14 mouse cellular contexts compared by ENCODE assay signal in the genomic region with DNA sequence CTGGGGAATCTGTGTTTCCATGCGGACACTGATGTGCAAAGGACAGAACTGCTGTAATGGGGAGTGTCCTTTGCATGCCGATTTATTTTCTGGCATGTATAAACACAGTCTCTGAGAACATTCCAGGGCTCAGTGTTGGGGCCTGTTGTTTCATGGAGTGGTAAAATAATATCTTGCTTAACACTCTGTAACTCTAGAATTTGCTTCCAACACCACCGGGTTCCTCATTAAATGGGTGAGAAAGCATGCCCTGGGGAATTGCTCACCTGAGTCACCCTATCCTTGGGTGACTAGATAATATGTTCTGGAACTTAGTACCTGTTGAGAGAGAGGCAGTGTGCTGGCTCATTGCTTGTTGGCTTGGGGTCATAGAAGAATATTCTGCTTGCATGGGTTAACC.
"Had no signal": no experiment of that assay in that cellular context is flagged by ENCODE, and none has a peak within 500 bp of the region (broad histone marks: within the 10 kb centered on the region; RNA-seq: fewer than 3 reads in every experiment).

No protein-coding gene starts in this region.

- ATAC-seq: midbrain, embryonic 15.5 days had no signal

- H3K4me1 ChIP-seq: midbrain, embryonic 10.5 days; midbrain, embryonic 12.5 days; midbrain, embryonic 15.5 days; neural tube, embryonic 12.5 days; stomach, embryonic 15.5 days had no signal

- H3K9me3 ChIP-seq: midbrain, embryonic 10.5 days; midbrain, embryonic 12.5 days; midbrain, embryonic 15.5 days; neural tube, embryonic 12.5 days; stomach, embryonic 15.5 days had no signal

- H3K4me2 ChIP-seq: lung, embryonic 14.5 days; midbrain, embryonic 12.5 days; midbrain, embryonic 15.5 days; neural tube, embryonic 12.5 days; stomach, embryonic 15.5 days had no signal

- H3K4me3 ChIP-seq: midbrain, embryonic 10.5 days; midbrain, embryonic 12.5 days; midbrain, embryonic 15.5 days; neural tube, embryonic 12.5 days; stomach, embryonic 15.5 days had no signal

- DNase-seq: lung, adult 18-20 months; lung, embryonic 14.5 days; lung, postnatal 10 days; lung, postnatal 4 days; right cerebral cortex, postnatal 14 days; thymus, adult 2 months; thymus, postnatal 25 days; thymus, postnatal 4 days had no signal

- H3K27ac ChIP-seq: midbrain, embryonic 10.5 days; midbrain, embryonic 12.5 days; midbrain, embryonic 15.5 days; neural tube, embryonic 12.5 days; stomach, embryonic 15.5 days; stomach, postnatal 0 days had no signal

- H3K27me3 ChIP-seq: midbrain, embryonic 12.5 days; midbrain, embryonic 15.5 days; neural tube, embryonic 12.5 days; stomach, embryonic 15.5 days had no signal

- H3K9ac ChIP-seq: lung, embryonic 14.5 days; midbrain, embryonic 12.5 days; midbrain, embryonic 15.5 days; neural tube, embryonic 12.5 days; stomach, embryonic 15.5 days had no signal

- H3K36me3 ChIP-seq: midbrain, embryonic 10.5 days; midbrain, embryonic 12.5 days; midbrain, embryonic 15.5 days; neural tube, embryonic 12.5 days; stomach, embryonic 15.5 days had no signal
